Mouse (Mus musculus) megakaryocyte, embryonic 14.5 days (primary cell): Measurements from ENCODE around the gene Ncapg.

Experiments used
- FLI1 ChIP-seq: IDR thresholded peaks from 2 replicates; pipeline ENCODE4 v1.6.1; 2012; ENCODE audit warnings: low read length, inconsistent platforms, mixed read lengths
- GATA1 ChIP-seq: IDR thresholded peaks from 3 replicates; pipeline ENCODE4 v1.6.1; 2012; ENCODE audit warnings: mixed read lengths, low read length, inconsistent platforms, borderline replicate concordance

GRCm38 (mm10) chr5:45709653-45710052 is 39.9 kb downstream of the Ncapg start:
- TF ChIP-seq GATA1 (no peak), FLI1 (no peak)
